Mouse (Mus musculus): ENCODE measurements around the gene Mta2.

GRCm38 (mm10) chr19:8965771-8966170, 24.1 kb downstream of the Mta2 start:
- TF ChIP-seq CTCF (conservative IDR thresholded peaks at IDR 0.05; ENCODE audit: low read length), result no peak
- TF ChIP-seq NANOG (IDR thresholded peaks at IDR 0.05; ENCODE audit: borderline replicate concordance, low read length), result no peak
- TF ChIP-seq POU5F1 (IDR thresholded peaks at IDR 0.05; ENCODE audit: borderline replicate concordance, low read length), result no peak

All from E14TG2a.4 (cell line).